Mouse (Mus musculus) forebrain, embryonic 15.5 days (tissue): ENCODE results near the gene St6galnac5. TPM values are rescaled to one million over a fixed set of nuclear protein-coding genes. Genes with fewer than 3 reads are reported as not detected.

Experiments used
- ATAC-seq: fragments of 200-750 bp; cut with Nextera tagmentation; replicated peaks from 2 replicates; pipeline ENCODE4 v1.8.0; 2017; ENCODE audit warnings: mild to moderate bottlenecking, moderate TSS enrichment, moderate library complexity
- H3K27ac ChIP-seq: fragments of 300-500 bp; sonication (generic); replicated peaks from 2 replicates; pipeline ENCODE4 v1.5.1; 2015; ENCODE audit warnings: mild to moderate bottlenecking, inconsistent platforms
- H3K27me3 ChIP-seq: fragments of 300-500 bp; sonication (generic); 2 replicates; pipeline ENCODE4 v1.6.1; 2015; ENCODE audit warnings: inconsistent platforms
- H3K36me3 ChIP-seq: fragments of 300-500 bp; sonication (generic); 2 replicates; pipeline ENCODE4 v1.6.1; 2015; ENCODE audit warnings: mild to moderate bottlenecking, inconsistent platforms
- H3K4me1 ChIP-seq: fragments of 300-500 bp; sonication (generic); 2 replicates; pipeline ENCODE4 v1.6.1; 2015; ENCODE audit warnings: inconsistent platforms
- H3K4me2 ChIP-seq: fragments of 300-500 bp; sonication (generic); replicated peaks from 2 replicates; pipeline ENCODE4 v1.6.1; 2015; ENCODE audit warnings: mild to moderate bottlenecking, inconsistent platforms
- H3K4me3 ChIP-seq: fragments of 300-500 bp; sonication (generic); 2 replicates; pipeline ENCODE4 v1.5.1; 2015; ENCODE audit warnings: mild to moderate bottlenecking, inconsistent platforms
- H3K9ac ChIP-seq: fragments of 300-500 bp; sonication (generic); replicated peaks from 2 replicates; pipeline ENCODE4 v1.6.1; 2015; ENCODE audit warnings: mild to moderate bottlenecking, inconsistent platforms
- H3K9me3 ChIP-seq: fragments of 300-500 bp; sonication (generic); 2 replicates; pipeline ENCODE4 v1.6.1; 2016; ENCODE audit warnings: inconsistent platforms
- WGBS: fragments of 180-500 bp; shearing (Covaris S2); methylation state at CpG from one replicate; pipeline ENCODE4 v1.1.7; 2015; ENCODE audit warnings: mixed read lengths; 5-methylcytosine and 5-hydroxymethylcytosine counted together
- polyA plus RNA-seq: library from polyadenylated mRNA; unstranded; fragments of >200 nt; fragmentation: Nextera tagmentation; extraction: Ambion mirVana; gene quantifications from 2 replicates; pipeline ENCODE4 v1.2.1, GENCODE M21; 2015

The St6galnac5 gene
- polyA plus RNA-seq, 1 experiment from 2014 or later = 18.3 TPM

- ATAC-seq = no peak
- no peaks in the 10 kb centered on the region for H3K36me3 ChIP-seq
- no peak overlapping the region for H3K4me3 ChIP-seq
- H3K27ac ChIP-seq = no peak overlapping the region
- peaks cover 10% of the 10 kb centered on the region for H3K4me1 ChIP-seq
- H3K27me3 ChIP-seq = no peaks in the 10 kb centered on the region
- H3K9me3 ChIP-seq = no peaks in the 10 kb centered on the region
- no peak overlapping the region for H3K9ac ChIP-seq
- no peak overlapping the region for H3K4me2 ChIP-seq
These were observed 138.1 kb downstream of the St6galnac5 start for GRCm38 (mm10) chr3:152843925-152844324.

- no peaks in the 10 kb centered on the region for H3K27me3 ChIP-seq
- H3K4me1 ChIP-seq = peaks cover 10% of the 10 kb centered on the region
- no peaks in the 10 kb centered on the region for H3K9me3 ChIP-seq
- H3K9ac ChIP-seq = no peak overlapping the region
- ATAC-seq = no peak
- H3K4me3 ChIP-seq = no peak overlapping the region
- H3K27ac ChIP-seq = 0 out of 2 replicates have a peak overlapping the region, but pooled peaks have one; percentile 31
- no peak overlapping the region for H3K4me2 ChIP-seq
- no peaks in the 10 kb centered on the region for H3K36me3 ChIP-seq
- WGBS = 43% methylated on average over 3 of the region's 3 CpGs
These were observed 139.4 kb downstream of the St6galnac5 start for GRCm38 (mm10) chr3:152842648-152843047.

- Histone ChIP-seq H3K4me1 (peaks cover 10% of the 10 kb centered on the region), H3K4me3 (no peak overlapping the region), H3K9ac (no peak overlapping the region), H3K4me2 (no peak overlapping the region), H3K9me3 (no peaks in the 10 kb centered on the region), H3K36me3 (no peaks in the 10 kb centered on the region), H3K27me3 (no peaks in the 10 kb centered on the region), H3K27ac (no peak overlapping the region)
- 81% methylated on average over 6 of the region's 6 CpGs for WGBS
- ATAC-seq = no peak
These were observed 140.8 kb downstream of the St6galnac5 start for GRCm38 (mm10) chr3:152841264-152841663.

- Histone ChIP-seq H3K4me1 (peaks cover 8% of the 10 kb centered on the region), H3K4me3 (no peak overlapping the region), H3K9ac (no peak overlapping the region), H3K36me3 (no peaks in the 10 kb centered on the region), H3K27me3 (no peaks in the 10 kb centered on the region), H3K4me2 (no peak overlapping the region), H3K9me3 (no peaks in the 10 kb centered on the region), H3K27ac (no peak overlapping the region)
- WGBS = 53% methylated on average over 1 of the region's 1 CpGs
- peak; percentile 43; the same call in 1 of the 2 replicates for ATAC-seq
These were observed 144.1 kb downstream of the St6galnac5 start for GRCm38 (mm10) chr3:152837938-152838337.

GRCm38 (mm10) chr3:152837407-152837806 lies 144.6 kb downstream of the St6galnac5 start:
- Histone ChIP-seq H3K4me3 (no peak overlapping the region), H3K4me2 (no peak overlapping the region), H3K27me3 (no peaks in the 10 kb centered on the region), H3K9me3 (no peaks in the 10 kb centered on the region), H3K27ac (no peak overlapping the region), H3K9ac (no peak overlapping the region), H3K4me1 (peaks cover 6% of the 10 kb centered on the region), H3K36me3 (no peaks in the 10 kb centered on the region)
- 57% methylated on average over 2 of the region's 2 CpGs for WGBS
- ATAC-seq = no peak

- H3K9me3 ChIP-seq = no peaks in the 10 kb centered on the region
- H3K4me2 ChIP-seq = no peak overlapping the region
- 88% methylated on average over 4 of the region's 4 CpGs for WGBS
- no peaks in the 10 kb centered on the region for H3K36me3 ChIP-seq
- no peak overlapping the region for H3K9ac ChIP-seq
- H3K27ac ChIP-seq = no peak overlapping the region
- H3K4me1 ChIP-seq = no peaks in the 10 kb centered on the region
- no peak overlapping the region for H3K4me3 ChIP-seq
- ATAC-seq = no peak
- H3K27me3 ChIP-seq = no peaks in the 10 kb centered on the region
These were observed 149.6 kb downstream of the St6galnac5 start for GRCm38 (mm10) chr3:152832436-152832835.

GRCm38 (mm10) chr3:152831974-152832373 lies 150.1 kb downstream of the St6galnac5 start:
- no peak overlapping the region for H3K9ac ChIP-seq
- no peak overlapping the region for H3K4me2 ChIP-seq
- no peak overlapping the region for H3K4me3 ChIP-seq
- no peaks in the 10 kb centered on the region for H3K4me1 ChIP-seq
- no peaks in the 10 kb centered on the region for H3K27me3 ChIP-seq
- no peak for ATAC-seq
- 92% methylated on average over 9 of the region's 9 CpGs for WGBS
- H3K9me3 ChIP-seq = no peaks in the 10 kb centered on the region
- H3K36me3 ChIP-seq = no peaks in the 10 kb centered on the region
- no peak overlapping the region for H3K27ac ChIP-seq

GRCm38 (mm10) chr3:152831377-152831776 lies 150.7 kb downstream of the St6galnac5 start:
- no peaks in the 10 kb centered on the region for H3K9me3 ChIP-seq
- ATAC-seq = no peak
- H3K27me3 ChIP-seq = no peaks in the 10 kb centered on the region
- H3K9ac ChIP-seq = no peak overlapping the region
- H3K4me2 ChIP-seq = no peak overlapping the region
- 75% methylated on average over 3 of the region's 3 CpGs for WGBS
- no peaks in the 10 kb centered on the region for H3K4me1 ChIP-seq
- H3K36me3 ChIP-seq = no peaks in the 10 kb centered on the region
- no peak overlapping the region for H3K4me3 ChIP-seq
- H3K27ac ChIP-seq = no peak overlapping the region

GRCm38 (mm10) chr3:152821202-152821601 lies 160.8 kb downstream of the St6galnac5 start:
- 63% methylated on average over 14 of the region's 14 CpGs for WGBS

GRCm38 (mm10) chr3:152820406-152820805 lies 161.6 kb downstream of the St6galnac5 start:
- no peak for ATAC-seq
- 76% methylated on average over 3 of the region's 3 CpGs for WGBS
- no peak overlapping the region for H3K4me2 ChIP-seq

More at GRCm38 (mm10) chr3:152821202-152821601, 160.8 kb downstream of the St6galnac5 start:
- no peaks in the 10 kb centered on the region for H3K4me1 ChIP-seq
- H3K4me2 ChIP-seq = no peak overlapping the region
- no peak overlapping the region for H3K4me3 ChIP-seq
- no peak overlapping the region for H3K9ac ChIP-seq
- H3K27ac ChIP-seq = no peak overlapping the region
- H3K9me3 ChIP-seq = no peaks in the 10 kb centered on the region
- 0 out of 2 replicates have a peak, but pooled peaks cover 2% of the 10 kb centered on the region for H3K36me3 ChIP-seq
- no peaks in the 10 kb centered on the region for H3K27me3 ChIP-seq
- ATAC-seq = no peak

GRCm38 (mm10) chr3:152815110-152815509 lies 166.9 kb downstream of the St6galnac5 start:
- Histone ChIP-seq H3K36me3 (no peaks in the 10 kb centered on the region), H3K4me2 (no peak overlapping the region), H3K4me3 (no peak overlapping the region), H3K9ac (no peak overlapping the region), H3K4me1 (no peaks in the 10 kb centered on the region), H3K27ac (no peak overlapping the region), H3K9me3 (no peaks in the 10 kb centered on the region), H3K27me3 (no peaks in the 10 kb centered on the region)
- ATAC-seq = no peak
- WGBS = 88% methylated on average over 5 of the region's 5 CpGs

More at GRCm38 (mm10) chr3:152820406-152820805, 161.6 kb downstream of the St6galnac5 start:
- H3K4me1 ChIP-seq = no peaks in the 10 kb centered on the region
- no peak overlapping the region for H3K4me3 ChIP-seq
- no peaks in the 10 kb centered on the region for H3K9me3 ChIP-seq
- H3K9ac ChIP-seq = no peak overlapping the region
- H3K27ac ChIP-seq = no peak overlapping the region
- 0 out of 2 replicates have a peak, but pooled peaks cover 2% of the 10 kb centered on the region for H3K36me3 ChIP-seq
- no peaks in the 10 kb centered on the region for H3K27me3 ChIP-seq

GRCm38 (mm10) chr3:152813905-152814304 lies 168.1 kb downstream of the St6galnac5 start:
- Histone ChIP-seq H3K9ac (no peak overlapping the region), H3K27me3 (no peaks in the 10 kb centered on the region), H3K36me3 (no peaks in the 10 kb centered on the region), H3K4me3 (no peak overlapping the region), H3K4me1 (no peaks in the 10 kb centered on the region), H3K27ac (no peak overlapping the region), H3K9me3 (no peaks in the 10 kb centered on the region), H3K4me2 (no peak overlapping the region)
- WGBS = 76% methylated on average over 4 of the region's 4 CpGs
- no peak for ATAC-seq

GRCm38 (mm10) chr3:152799738-152800431 lies 182.2 kb downstream of the St6galnac5 start:
- Histone ChIP-seq H3K36me3 (no peaks in the 10 kb centered on the region), H3K9ac (no peak overlapping the region), H3K9me3 (no peaks in the 10 kb centered on the region), H3K4me3 (no peak overlapping the region), H3K4me2 (no peak overlapping the region), H3K27me3 (no peaks in the 10 kb centered on the region), H3K27ac (no peak overlapping the region), H3K4me1 (no peaks in the 10 kb centered on the region)
- ATAC-seq = no peak
- 79% methylated on average over 9 of the region's 9 CpGs for WGBS
